In genomic region chr2:145213587-145213986, GRCm38 (mm10) we compare ENCODE assay signal across 15 mouse cellular contexts.
"Had no signal": no experiment of that assay in that cellular context is flagged by ENCODE, and none has a peak within 500 bp of the region (broad histone marks: within the 10 kb centered on the region; RNA-seq: fewer than 3 reads in every experiment).

No protein-coding gene starts in this region.

- H3K4me3 ChIP-seq: neural tube, embryonic 15.5 days; stomach, embryonic 15.5 days had no signal

- H3K27ac ChIP-seq: neural tube, embryonic 15.5 days; stomach, embryonic 15.5 days; stomach, postnatal 0 days had no signal

- H3K9ac ChIP-seq: neural tube, embryonic 15.5 days; stomach, embryonic 15.5 days had no signal

- H3K27me3 ChIP-seq: neural tube, embryonic 15.5 days; stomach, embryonic 15.5 days had no signal

- H3K4me2 ChIP-seq: neural tube, embryonic 15.5 days; stomach, embryonic 15.5 days had no signal

- H3K4me1 ChIP-seq: stomach, embryonic 15.5 days had no signal

- H3K9me3 ChIP-seq: neural tube, embryonic 15.5 days; stomach, embryonic 15.5 days had no signal

- DNase-seq: retina, postnatal 1 day; right cerebral cortex, adult 18-20 months; right cerebral cortex, postnatal 14 days; right cerebral cortex, postnatal 25 days; right cerebral cortex, postnatal 4 days; spleen, adult 18-20 months; thymus, adult 18-20 months; thymus, adult 2 months; thymus, postnatal 14 days; thymus, postnatal 25 days; thymus, postnatal 36 days; thymus, postnatal 4 days had no signal

- H3K36me3 ChIP-seq: neural tube, embryonic 15.5 days; stomach, embryonic 15.5 days had no signal
